Mouse (Mus musculus): ENCODE measurements around the gene Gas2l1. TPM values are rescaled to one million over a fixed set of nuclear protein-coding genes. Genes with fewer than 3 reads are reported as not detected.

Gene Gas2l1
- polyA plus RNA-seq, 1 experiment = 78.2 TPM

- WGBS = 72% methylated on average over 8 of the region's 8 CpGs
- no peak overlapping the region for H3K27ac ChIP-seq (ENCODE audit: control insufficient read depth, insufficient read depth, low read depth, low read length, poor library complexity)
- no peak overlapping the region for H3K4me3 ChIP-seq (replicated peaks; ENCODE audit: control insufficient read depth, low read depth, low read length)
- H3K4me1 ChIP-seq (ENCODE audit: control insufficient read depth, insufficient read depth, low read length) = no peaks in the 10 kb centered on the region; the same call in 1 of the 2 replicates
- TF ChIP-seq POLR2A (IDR thresholded peaks at IDR 0.05; ENCODE audit: borderline replicate concordance, control insufficient read depth, low read depth, low read length) (no peak), CTCF (IDR thresholded peaks at IDR 0.05; ENCODE audit: control insufficient read depth, insufficient read depth, low read length) (no peak)
Measured at GRCm38 (mm10) chr11:5057064-5057463, 8.1 kb downstream of the Gas2l1 start.

- 52% methylated on average over 23 of the region's 23 CpGs for WGBS
Measured at GRCm38 (mm10) chr11:5055945-5056938, 8.9 kb downstream of the Gas2l1 start.

GRCm38 (mm10) chr11:5054874-5055273 is 10.3 kb downstream of the Gas2l1 start:
- H3K27ac ChIP-seq (ENCODE audit: control insufficient read depth, insufficient read depth, low read depth, low read length, poor library complexity) = no peak overlapping the region
- no peak overlapping the region for H3K4me3 ChIP-seq (replicated peaks; ENCODE audit: control insufficient read depth, low read depth, low read length)
- WGBS = 83% methylated on average over 6 of the region's 6 CpGs
- TF ChIP-seq CTCF (IDR thresholded peaks at IDR 0.05; ENCODE audit: control insufficient read depth, insufficient read depth, low read length) (no peak), POLR2A (IDR thresholded peaks at IDR 0.05; ENCODE audit: borderline replicate concordance, control insufficient read depth, low read depth, low read length) (no peak)
- no peaks in the 10 kb centered on the region; the same call in 1 of the 2 replicates for H3K4me1 ChIP-seq (ENCODE audit: control insufficient read depth, insufficient read depth, low read length)

More at GRCm38 (mm10) chr11:5055945-5056938, 8.9 kb downstream of the Gas2l1 start:
- TF ChIP-seq POLR2A (IDR thresholded peaks at IDR 0.05; ENCODE audit: borderline replicate concordance, control insufficient read depth, low read depth, low read length) (no peak), CTCF (IDR thresholded peaks at IDR 0.05; ENCODE audit: control insufficient read depth, insufficient read depth, low read length) (no peak)
- no peak overlapping the region for H3K27ac ChIP-seq (ENCODE audit: control insufficient read depth, insufficient read depth, low read depth, low read length, poor library complexity)
- no peak overlapping the region for H3K4me3 ChIP-seq (replicated peaks; ENCODE audit: control insufficient read depth, low read depth, low read length)
- H3K4me1 ChIP-seq (ENCODE audit: control insufficient read depth, insufficient read depth, low read length) = no peaks in the 10 kb centered on the region; the same call in 1 of the 2 replicates

- TF ChIP-seq POLR2A (IDR thresholded peaks at IDR 0.05; ENCODE audit: borderline replicate concordance, control insufficient read depth, low read depth, low read length) = no peak
- TF ChIP-seq CTCF (IDR thresholded peaks at IDR 0.05; ENCODE audit: control insufficient read depth, insufficient read depth, low read length) = no peak
- no peak overlapping the region for H3K27ac ChIP-seq (ENCODE audit: control insufficient read depth, insufficient read depth, low read depth, low read length, poor library complexity)
- H3K4me1 ChIP-seq (ENCODE audit: control insufficient read depth, insufficient read depth, low read length) = no peaks in the 10 kb centered on the region; the same call in 1 of the 2 replicates
Measured at GRCm38 (mm10) chr11:5054151-5054550, 11.0 kb downstream of the Gas2l1 start.

GRCm38 (mm10) chr11:5052200-5052854 is 12.8 kb downstream of the Gas2l1 start:
- Histone ChIP-seq H3K4me3 (replicated peaks; ENCODE audit: control insufficient read depth, low read depth, low read length) (no peak overlapping the region), H3K27ac (ENCODE audit: control insufficient read depth, insufficient read depth, low read depth, low read length, poor library complexity) (no peak overlapping the region; the same call in 1 of the 2 replicates), H3K4me1 (ENCODE audit: control insufficient read depth, insufficient read depth, low read length) (no peaks in the 10 kb centered on the region; the same call in 1 of the 2 replicates)
- WGBS = 77% methylated on average over 10 of the region's 10 CpGs
- TF ChIP-seq CTCF (IDR thresholded peaks at IDR 0.05; ENCODE audit: control insufficient read depth, insufficient read depth, low read length) (no peak), POLR2A (IDR thresholded peaks at IDR 0.05; ENCODE audit: borderline replicate concordance, control insufficient read depth, low read depth, low read length) (no peak)

More at GRCm38 (mm10) chr11:5054151-5054550, 11.0 kb downstream of the Gas2l1 start:
- WGBS = 89% methylated on average over 14 of the region's 14 CpGs
- H3K4me3 ChIP-seq (replicated peaks; ENCODE audit: control insufficient read depth, low read depth, low read length) = no peak overlapping the region

- Histone ChIP-seq H3K27ac (ENCODE audit: control insufficient read depth, insufficient read depth, low read depth, low read length, poor library complexity) (no peak overlapping the region), H3K4me1 (ENCODE audit: control insufficient read depth, insufficient read depth, low read length) (no peaks in the 10 kb centered on the region; the same call in 1 of the 2 replicates), H3K4me3 (replicated peaks; ENCODE audit: control insufficient read depth, low read depth, low read length) (no peak overlapping the region)
- WGBS = 82% methylated on average over 10 of the region's 10 CpGs
- no peak for TF ChIP-seq CTCF (IDR thresholded peaks at IDR 0.05; ENCODE audit: control insufficient read depth, insufficient read depth, low read length)
- TF ChIP-seq POLR2A (IDR thresholded peaks at IDR 0.05; ENCODE audit: borderline replicate concordance, control insufficient read depth, low read depth, low read length) = no peak
Measured at GRCm38 (mm10) chr11:5051629-5052028, 13.5 kb downstream of the Gas2l1 start.

- no peak overlapping the region for H3K27ac ChIP-seq (ENCODE audit: control insufficient read depth, insufficient read depth, low read depth, low read length, poor library complexity)
- TF ChIP-seq CTCF (IDR thresholded peaks at IDR 0.05; ENCODE audit: control insufficient read depth, insufficient read depth, low read length) = no peak
- TF ChIP-seq POLR2A (IDR thresholded peaks at IDR 0.05; ENCODE audit: borderline replicate concordance, control insufficient read depth, low read depth, low read length) = no peak
- H3K4me3 ChIP-seq (replicated peaks; ENCODE audit: control insufficient read depth, low read depth, low read length) = no peak overlapping the region
- 56% methylated on average over 12 of the region's 12 CpGs for whole genome bisulfite sequencing
- H3K4me1 ChIP-seq (ENCODE audit: control insufficient read depth, insufficient read depth, low read length) = peaks cover 2% of the 10 kb centered on the region; the same call in 1 of the 2 replicates
Measured at GRCm38 (mm10) chr11:5046321-5046926, 18.7 kb downstream of the Gas2l1 start.
